Mouse (Mus musculus) stomach, postnatal 0 days (tissue): ENCODE data around the gene Rabep1.

Experiments
- CTCF ChIP-seq: IDR thresholded peaks from 2 replicates; pipeline ENCODE4 v1.5.1; 2016; ENCODE audit warnings: antibody characterized with exemption, low read depth, mild to moderate bottlenecking, moderate library complexity
- EP300 ChIP-seq: optimal IDR thresholded peaks from 2 replicates; pipeline ENCODE3; 2016; ENCODE audit warnings: antibody characterized with exemption

GRCm38 (mm10) chr11:70891616-70892015 lies 47.0 kb downstream of the Rabep1 start:
- no peak for TF ChIP-seq CTCF
- TF ChIP-seq EP300 = no peak
